Mouse (Mus musculus) CH12.LX (cell line): ENCODE data around the gene Uba52. TPM values are rescaled to one million over a fixed set of nuclear protein-coding genes. Genes with fewer than 3 reads are reported as not detected.

Source experiments
- DNase-seq: peaks from one replicate; pipeline ENCODE4 v3.0.0-alpha.2; 2013; ENCODE audit errors: extremely low read depth
- H3K27ac ChIP-seq: 2 replicates; pipeline ENCODE4 v1.5.1; 2012; ENCODE audit warnings: low read depth, mild to moderate bottlenecking, control low read depth, moderate library complexity; ENCODE audit not compliant: insufficient read depth
- H3K27me3 ChIP-seq: replicated peaks from 2 replicates; pipeline ENCODE3; 2012; ENCODE audit warnings: inconsistent platforms
- H3K36me3 ChIP-seq, 2 experiments: replicated peaks in 1 of 2; 2 replicates each; pipeline versions ENCODE3 to v1.6.1; 2012; ENCODE audit warnings: inconsistent platforms in 1 of 2, low read length in 1 of 2, mild to moderate bottlenecking in 1 of 2, mixed read lengths in 1 of 2, moderate library complexity in 1 of 2; ENCODE audit not compliant: control insufficient read depth in 1 of 2, insufficient read depth in 1 of 2
- H3K4me1 ChIP-seq, 2 experiments: 2 replicates each; pipeline ENCODE4 v1.6.1; 2012; ENCODE audit warnings: inconsistent platforms in 1 of 2, moderate library complexity in 1 of 2; ENCODE audit not compliant: insufficient read depth in 2 of 2, control insufficient read depth in 1 of 2
- H3K4me2 ChIP-seq: 2 replicates; pipeline ENCODE4 v1.6.1; 2012; ENCODE audit warnings: low read depth, mild to moderate bottlenecking, control low read depth; ENCODE audit not compliant: poor library complexity, insufficient read depth, severe bottlenecking
- H3K4me3 ChIP-seq, 3 experiments: fragments of 150-350 bp in 1 of 3; sonication (generic) in 1 of 3; replicated peaks in 1 of 3; 2 replicates each; pipeline versions ENCODE3 to v1.5.1; 2011 to 2012; ENCODE audit warnings: low read depth in 2 of 3, low read length in 2 of 3, mild to moderate bottlenecking in 2 of 3, moderate library complexity in 2 of 3, control low read depth in 1 of 3, improper control_type of control experiment in 1 of 3, inconsistent platforms in 1 of 3, mixed read lengths in 1 of 3; ENCODE audit not compliant: poor library complexity in 1 of 3
- H3K79me2 ChIP-seq: replicated peaks from 2 replicates; pipeline ENCODE4 v1.6.1; 2012; ENCODE audit warnings: mild to moderate bottlenecking, moderate library complexity; ENCODE audit not compliant: control insufficient read depth, poor library complexity, insufficient read depth, severe bottlenecking; ENCODE audit errors: extremely low read depth
- H3K9ac ChIP-seq: 2 replicates; pipeline ENCODE4 v1.6.1; 2012; ENCODE audit warnings: low read depth, mild to moderate bottlenecking, control low read depth, moderate library complexity; ENCODE audit not compliant: insufficient read depth
- H3K9me3 ChIP-seq: replicated peaks from 2 replicates; pipeline ENCODE3; 2012; ENCODE audit warnings: low read length, inconsistent platforms, mixed read lengths
- CHD2 ChIP-seq: IDR thresholded peaks from 2 replicates; pipeline ENCODE4 v1.6.1; 2011; ENCODE audit warnings: low read length, improper control_type of control experiment
- ETS1 ChIP-seq: conservative IDR thresholded peaks from 2 replicates; pipeline ENCODE4 v1.6.1; 2012; ENCODE audit warnings: low read depth, mild to moderate bottlenecking, inconsistent platforms, low read length, improper control_type of control experiment, moderate library complexity
- GABPA ChIP-seq: IDR thresholded peaks from 2 replicates; pipeline ENCODE4 v1.6.1; 2012; ENCODE audit warnings: low read depth, low read length, improper control_type of control experiment, inconsistent platforms; ENCODE audit not compliant: insufficient replicate concordance
- HCFC1 ChIP-seq: IDR thresholded peaks from 2 replicates; pipeline ENCODE4 v1.6.1; 2012; ENCODE audit warnings: low read depth, mild to moderate bottlenecking, inconsistent platforms, low read length, improper control_type of control experiment
- MAFK ChIP-seq: IDR thresholded peaks from 2 replicates; pipeline ENCODE4 v1.6.1; 2011; ENCODE audit warnings: low read length, improper control_type of control experiment; ENCODE audit not compliant: insufficient replicate concordance
- MAX ChIP-seq: IDR thresholded peaks from 2 replicates; pipeline ENCODE4 v1.6.1; 2011; ENCODE audit warnings: low read length, improper control_type of control experiment
- MAZ ChIP-seq: IDR thresholded peaks from 2 replicates; pipeline ENCODE4 v1.6.1; 2012; ENCODE audit warnings: low read depth, mild to moderate bottlenecking, inconsistent platforms, low read length, improper control_type of control experiment, moderate library complexity
- MEF2A ChIP-seq: IDR thresholded peaks from 2 replicates; pipeline ENCODE4 v1.6.1; 2014; ENCODE audit warnings: low read depth, mild to moderate bottlenecking, inconsistent platforms, low read length, improper control_type of control experiment, borderline replicate concordance
- MXI1 ChIP-seq: IDR thresholded peaks from 2 replicates; pipeline ENCODE4 v1.6.1; 2011; ENCODE audit warnings: mild to moderate bottlenecking, low read depth, low read length, improper control_type of control experiment
- MYC ChIP-seq: IDR thresholded peaks from 2 replicates; pipeline ENCODE4 v1.6.1; 2011; ENCODE audit warnings: low read depth, mild to moderate bottlenecking, improper control_type of control experiment, low read length
- NELFE ChIP-seq: IDR thresholded peaks from 2 replicates; pipeline ENCODE4 v1.6.1; 2011; ENCODE audit warnings: low read depth, low read length, improper control_type of control experiment
- POLR2A ChIP-seq: IDR thresholded peaks from 2 replicates; pipeline ENCODE4 v1.6.1; 2011; ENCODE audit warnings: low read depth, mild to moderate bottlenecking, improper control_type of control experiment, low read length
- POLR2AphosphoS2 ChIP-seq: IDR thresholded peaks from 2 replicates; pipeline ENCODE4 v1.6.1; 2011; ENCODE audit warnings: low read depth, low read length, improper control_type of control experiment
- RCOR1 ChIP-seq: conservative IDR thresholded peaks from 2 replicates; pipeline ENCODE4 v1.6.1; 2012; ENCODE audit warnings: low read depth, mild to moderate bottlenecking, inconsistent platforms, low read length, improper control_type of control experiment
- SIN3A ChIP-seq: IDR thresholded peaks from 2 replicates; pipeline ENCODE4 v1.6.1; 2012; ENCODE audit warnings: low read length, improper control_type of control experiment, inconsistent platforms
- SMC3 ChIP-seq: IDR thresholded peaks from 2 replicates; pipeline ENCODE4 v1.6.1; 2011; ENCODE audit warnings: low read depth, low read length, improper control_type of control experiment
- TCF12 ChIP-seq: IDR thresholded peaks from 2 replicates; pipeline ENCODE4 v1.6.1; 2014; ENCODE audit warnings: low read depth, mild to moderate bottlenecking, inconsistent platforms, low read length, improper control_type of control experiment
- USF1 ChIP-seq: IDR thresholded peaks from 2 replicates; pipeline ENCODE4 v1.6.1; 2014; ENCODE audit warnings: low read depth, mild to moderate bottlenecking, inconsistent platforms, low read length, improper control_type of control experiment
- USF2 ChIP-seq: conservative IDR thresholded peaks from 2 replicates; pipeline ENCODE4 v1.6.1; 2011; ENCODE audit warnings: low read depth, low read length, improper control_type of control experiment
- ZC3H11A ChIP-seq: IDR thresholded peaks from 2 replicates; pipeline ENCODE4 v1.6.1; 2012; ENCODE audit warnings: low read depth, mild to moderate bottlenecking, inconsistent platforms, low read length, improper control_type of control experiment
- ZKSCAN1 ChIP-seq: IDR thresholded peaks from 2 replicates; pipeline ENCODE4 v1.6.1; 2012; ENCODE audit warnings: low read depth, inconsistent platforms, low read length, improper control_type of control experiment, borderline replicate concordance
- ZNF384 ChIP-seq: IDR thresholded peaks from 2 replicates; pipeline ENCODE4 v1.6.1; 2012; ENCODE audit warnings: low read depth, low read length, improper control_type of control experiment, inconsistent platforms
- dilution Hi-C: fragments of 300-500 bp; cut with MboI; formaldehyde crosslinking; loops from 2 replicates; pipeline ENCODE4 v1.14.3; 2020; ENCODE audit warnings: low sequenced_read_pairs; ENCODE audit not compliant: extremely low pct_unique_long_range_greater_than_20kb, extremely low pct_ligation_motif_present
- in situ Hi-C: fragments of 300-500 bp; cut with MboI; formaldehyde crosslinking; loops from 3 replicates; pipeline ENCODE4 v1.14.3; 2019; ENCODE audit warnings: low sequenced_read_pairs, low pct_ligation_motif_present, low pct_unique_long_range_greater_than_20kb, mixed read lengths
- polyA plus RNA-seq: library from polyadenylated mRNA; unstranded; fragments of >175 nt; gene quantifications from 2 replicates; pipeline ENCODE4 v1.2.1, GENCODE M21; 2012; ENCODE audit warnings: low read depth; ENCODE audit not compliant: insufficient read length
- total RNA-seq, 2 experiments: library from RNA; depleted of rRNA; stranded (reverse); fragments of 300-350 nt in 1 of 2; fragments of >200 nt in 1 of 2; gene quantifications; 2 replicates each; pipeline ENCODE4 v1.2.3; 2012 to 2014

Uba52 gene
- total and polyA plus RNA-seq, 3 experiments: 1,181 to 3,341 (median 1,372) TPM

DNA sequence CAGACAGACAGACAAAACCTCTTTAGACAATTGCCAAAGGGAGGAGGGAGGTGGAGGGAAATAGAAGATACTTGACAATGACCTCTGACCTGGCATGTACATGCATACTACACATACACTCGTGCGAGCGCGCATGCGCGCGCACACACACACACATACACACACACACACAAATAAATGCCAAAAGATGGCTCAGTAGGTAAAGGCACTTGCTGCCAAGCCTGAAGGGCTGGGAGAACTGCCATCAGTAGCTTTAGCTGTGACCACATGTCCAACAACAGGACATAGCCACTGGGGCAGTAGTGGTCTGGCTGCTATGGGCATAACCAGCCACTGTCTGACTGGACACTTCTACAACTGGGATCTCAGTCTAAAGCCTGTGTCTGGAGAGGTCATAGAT, 38.7 kb downstream of the Uba52 start:
- Histone ChIP-seq H3K9ac (no peak overlapping the region), H3K27me3 (no peaks in the 10 kb centered on the region), H3K4me1 (peaks cover 0 to 14% of the 10 kb centered on the region in 2 experiments; a peak in 2 of 4 replicates), H3K36me3 (peaks cover 9 to 69% of the 10 kb centered on the region in 2 experiments), H3K27ac (no peak overlapping the region), H3K9me3 (no peaks in the 10 kb centered on the region), H3K79me2 (no peaks in the 10 kb centered on the region), H3K4me2 (no peak overlapping the region), H3K4me3 (no peak overlapping the region)
- dilution Hi-C loops: no loop called here
- in situ Hi-C loops: no loop called here
- TF ChIP-seq ZNF384 (no peak), MAX (no peak), NELFE (no peak), SMC3 (no peak), SIN3A (no peak), ETS1 (no peak), TCF12 (no peak), USF2 (no peak), MYC (no peak)
- DNase-seq: no peak

DNA sequence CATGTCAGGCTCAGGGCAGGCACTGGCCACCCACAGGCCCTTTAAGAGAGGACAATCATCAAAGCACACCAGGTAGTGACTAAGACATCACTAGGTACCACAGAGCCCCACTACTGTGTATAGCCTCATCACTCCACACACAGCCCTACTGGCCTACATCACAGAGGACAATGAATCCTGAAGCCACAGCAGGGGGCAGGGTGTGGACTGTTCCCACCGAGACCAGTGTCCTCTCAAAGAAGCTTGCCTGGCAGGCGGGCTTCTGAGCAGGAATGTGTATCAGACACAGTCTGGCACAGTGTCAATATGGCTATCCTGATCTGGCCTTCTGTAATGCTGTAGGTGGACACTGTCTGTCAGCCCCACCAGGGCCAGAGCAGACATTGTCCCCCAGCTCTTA, 40.7 kb downstream of the Uba52 start:
- no peaks in the 10 kb centered on the region for H3K27me3 ChIP-seq
- no peak overlapping the region for H3K9ac ChIP-seq
- no peak for DNase-seq
- dilution Hi-C loops: no loop called here
- no peaks in the 10 kb centered on the region for H3K79me2 ChIP-seq
- H3K36me3 ChIP-seq: peaks cover 9 to 82% of the 10 kb centered on the region in 2 experiments
- peaks cover 0 to 1% of the 10 kb centered on the region in 2 experiments; a peak in 1 of 4 replicates for H3K4me1 ChIP-seq
- no peaks in the 10 kb centered on the region for H3K9me3 ChIP-seq
- in situ Hi-C loops: no loop called here
- H3K27ac ChIP-seq: no peak overlapping the region
- TF ChIP-seq MYC (no peak), MXI1 (no peak), RCOR1 (no peak), CHD2 (no peak), MAFK (no peak), GABPA (no peak), MAX (no peak), POLR2A (no peak), POLR2AphosphoS2 (no peak), MEF2A (no peak), ZKSCAN1 (no peak), MAZ (no peak), ZC3H11A (no peak), USF1 (no peak), HCFC1 (no peak)
- no peak overlapping the region for H3K4me3 ChIP-seq
- no peak overlapping the region for H3K4me2 ChIP-seq
